Mouse (Mus musculus) heart, embryonic 15.5 days (tissue): ENCODE results near the gene Tenm4. TPM values are rescaled to one million over a fixed set of nuclear protein-coding genes. Genes with fewer than 3 reads are reported as not detected.

Source experiments
- ATAC-seq: fragments of 200-750 bp; cut with Nextera tagmentation; replicated peaks from 2 replicates; pipeline ENCODE4 v1.8.0; 2017; ENCODE audit warnings: low read depth, moderate TSS enrichment; ENCODE audit not compliant: insufficient number of reproducible peaks, insufficient read depth, low FRiP score
- H3K27ac ChIP-seq: fragments of 300-500 bp; sonication (generic); 2 replicates; pipeline ENCODE4 v1.5.1; 2015; ENCODE audit warnings: mild to moderate bottlenecking, inconsistent platforms
- H3K27me3 ChIP-seq: fragments of 300-500 bp; sonication (generic); 2 replicates; pipeline ENCODE4 v1.6.1; 2015; ENCODE audit warnings: inconsistent platforms
- H3K36me3 ChIP-seq: fragments of 300-500 bp; sonication (generic); 2 replicates; pipeline ENCODE4 v1.6.1; 2015; ENCODE audit warnings: mild to moderate bottlenecking, inconsistent platforms
- H3K4me1 ChIP-seq: fragments of 300-500 bp; sonication (generic); replicated peaks from 2 replicates; pipeline ENCODE4 v1.6.1; 2015; ENCODE audit warnings: inconsistent platforms
- H3K4me2 ChIP-seq: fragments of 300-500 bp; sonication (generic); 2 replicates; pipeline ENCODE4 v1.6.1; 2015; ENCODE audit warnings: inconsistent platforms, mild to moderate bottlenecking, moderate library complexity
- H3K4me3 ChIP-seq: fragments of 300-500 bp; sonication (generic); 2 replicates; pipeline ENCODE4 v1.5.1; 2015; ENCODE audit warnings: mild to moderate bottlenecking, inconsistent platforms
- H3K9ac ChIP-seq: fragments of 300-500 bp; sonication (generic); 2 replicates; pipeline ENCODE4 v1.6.1; 2015; ENCODE audit warnings: mild to moderate bottlenecking, inconsistent platforms
- H3K9me3 ChIP-seq: fragments of 300-500 bp; sonication (generic); replicated peaks from 2 replicates; pipeline ENCODE4 v1.6.1; 2016; ENCODE audit warnings: inconsistent platforms
- WGBS: fragments of 180-500 bp; shearing (Covaris S2); methylation state at CpG from one replicate; pipeline ENCODE4 v1.1.7; 2015; ENCODE audit warnings: mixed read lengths; 5-methylcytosine and 5-hydroxymethylcytosine counted together
- polyA plus RNA-seq: library from polyadenylated mRNA; unstranded; fragments of >200 nt; fragmentation: Nextera tagmentation; extraction: Ambion mirVana; gene quantifications from 2 replicates; pipeline ENCODE4 v1.2.1, GENCODE M21; 2015

The Tenm4 gene
- polyA plus RNA-seq, 1 experiment from 2014 or later: 7.9 TPM

DNA sequence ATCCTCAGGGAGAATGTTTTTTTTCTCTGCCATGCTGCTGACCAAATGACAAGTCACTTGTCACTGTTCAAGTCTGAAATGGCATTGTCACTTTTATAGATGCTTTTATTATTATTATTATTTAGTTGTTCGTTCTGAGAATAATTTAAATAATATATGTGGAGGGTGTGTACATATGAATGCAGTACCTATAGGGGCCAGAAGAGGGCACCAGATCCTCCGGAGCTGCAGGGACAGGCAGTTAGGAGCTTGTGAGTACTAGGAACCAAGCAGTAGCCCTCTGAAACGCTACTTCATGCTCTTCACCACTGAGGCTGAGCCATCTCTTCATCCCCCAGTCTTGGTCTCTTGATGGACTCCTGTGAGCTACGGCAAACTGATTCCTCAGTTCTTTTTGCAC is 598.7 kb downstream of the Tenm4 start:
- no peak overlapping the region for H3K4me2 ChIP-seq
- ATAC-seq: no peak
- WGBS: 65% methylated on average over 4 of the region's 4 CpGs
- H3K9me3 ChIP-seq: no peaks in the 10 kb centered on the region
- H3K36me3 ChIP-seq: no peaks in the 10 kb centered on the region
- no peaks in the 10 kb centered on the region for H3K27me3 ChIP-seq
- H3K27ac ChIP-seq: no peak overlapping the region
- no peak overlapping the region for H3K9ac ChIP-seq
- peaks cover 14% of the 10 kb centered on the region for H3K4me1 ChIP-seq
- no peak overlapping the region for H3K4me3 ChIP-seq

DNA sequence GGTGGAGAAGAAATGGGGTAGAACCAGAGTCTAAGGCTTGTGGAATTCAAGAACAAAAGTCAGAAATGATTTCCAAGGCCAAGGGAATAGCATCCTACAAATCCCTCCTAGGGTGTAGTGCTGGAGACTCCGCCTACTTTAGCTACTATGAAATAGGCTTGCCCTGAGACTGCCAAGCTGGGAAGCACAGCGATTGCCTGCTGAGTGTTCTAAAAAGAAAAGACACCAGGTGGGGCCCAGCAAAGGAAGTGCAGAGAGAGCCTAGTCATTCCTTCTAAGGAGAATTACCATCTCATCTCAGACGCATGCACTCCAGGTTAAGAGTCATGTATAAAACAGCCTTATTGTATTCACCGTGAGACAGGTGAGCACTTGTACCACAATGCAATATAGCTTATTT is 601.9 kb downstream of the Tenm4 start:
- no peak overlapping the region for H3K4me2 ChIP-seq
- H3K9ac ChIP-seq: no peak overlapping the region
- ATAC-seq: no peak
- H3K4me1 ChIP-seq: peaks cover 8% of the 10 kb centered on the region
- no peak overlapping the region for H3K4me3 ChIP-seq
- H3K27ac ChIP-seq: no peak overlapping the region
- H3K9me3 ChIP-seq: peaks cover 8% of the 10 kb centered on the region; the same call in 1 of the 2 replicates
- H3K36me3 ChIP-seq: no peaks in the 10 kb centered on the region
- WGBS: 67% methylated on average over 4 of the region's 4 CpGs
- H3K27me3 ChIP-seq: no peaks in the 10 kb centered on the region

DNA sequence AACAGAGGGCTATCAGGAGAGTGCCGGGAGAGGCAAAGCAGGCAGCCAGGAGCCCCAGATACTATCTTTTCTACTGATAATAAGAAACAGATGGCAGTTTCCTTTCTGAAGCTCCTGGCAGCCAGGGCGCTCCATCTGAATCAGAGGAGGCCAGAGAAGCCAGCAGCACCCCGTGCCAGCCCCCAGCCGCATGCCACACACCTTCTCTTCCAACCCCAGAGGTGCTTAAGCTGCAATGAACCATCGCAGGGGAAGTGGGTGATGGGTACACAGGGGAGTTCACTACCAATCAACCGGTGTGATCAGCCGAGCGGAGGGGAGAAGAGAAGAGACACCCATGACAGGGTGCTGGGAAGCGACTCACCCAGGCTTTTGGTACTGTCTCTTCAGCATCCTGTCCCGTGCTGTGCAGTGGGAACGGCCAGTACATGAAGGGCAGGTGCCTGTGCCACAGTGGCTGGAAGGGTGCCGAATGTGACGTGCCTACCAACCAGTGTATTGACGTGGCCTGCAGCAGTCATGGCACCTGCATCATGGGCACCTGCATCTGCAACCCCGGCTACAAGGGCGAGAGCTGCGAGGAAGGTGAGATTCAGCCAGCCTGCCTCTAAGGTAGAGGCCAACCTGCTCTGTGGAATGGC is 602.7 kb downstream of the Tenm4 start:
- no peak overlapping the region for H3K27ac ChIP-seq
- 67% methylated on average over 17 of the region's 17 CpGs for WGBS
- no peak overlapping the region for H3K9ac ChIP-seq
- H3K27me3 ChIP-seq: no peaks in the 10 kb centered on the region
- H3K9me3 ChIP-seq: peaks cover 8% of the 10 kb centered on the region; the same call in 1 of the 2 replicates
- H3K4me1 ChIP-seq: peaks cover 8% of the 10 kb centered on the region
- H3K4me2 ChIP-seq: no peak overlapping the region
- no peak for ATAC-seq
- no peaks in the 10 kb centered on the region for H3K36me3 ChIP-seq
- no peak overlapping the region for H3K4me3 ChIP-seq

DNA sequence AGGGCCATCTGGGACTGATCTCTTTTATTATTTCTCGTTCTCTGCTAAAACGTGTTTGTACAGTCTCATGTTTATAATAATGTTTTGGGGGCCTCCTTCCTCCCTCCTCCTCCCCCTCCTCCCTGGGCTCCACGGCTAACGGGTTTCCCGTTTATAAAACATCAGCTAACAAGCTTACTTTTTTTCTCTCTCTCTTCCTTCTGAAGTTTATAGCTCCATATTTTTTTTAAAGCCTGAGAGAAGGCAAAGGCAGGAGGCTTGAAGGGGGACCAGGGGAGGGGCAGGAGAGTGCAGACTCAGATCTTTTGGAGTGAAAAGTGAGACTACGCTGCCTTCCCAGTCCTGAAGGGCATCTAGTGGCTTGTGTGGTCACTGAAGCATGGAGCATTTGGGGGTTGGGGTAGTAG is 604.0 kb downstream of the Tenm4 start:
- no peak overlapping the region for H3K4me3 ChIP-seq
- H3K36me3 ChIP-seq: no peaks in the 10 kb centered on the region
- H3K9me3 ChIP-seq: peaks cover 8% of the 10 kb centered on the region; the same call in 1 of the 2 replicates
- 61% methylated on average over 6 of the region's 6 CpGs for WGBS
- H3K9ac ChIP-seq: no peak overlapping the region
- H3K27ac ChIP-seq: peak overlapping the region; percentile 41
- H3K27me3 ChIP-seq: no peaks in the 10 kb centered on the region
- H3K4me1 ChIP-seq: peaks cover 8% of the 10 kb centered on the region
- H3K4me2 ChIP-seq: no peak overlapping the region
- no peak for ATAC-seq

DNA sequence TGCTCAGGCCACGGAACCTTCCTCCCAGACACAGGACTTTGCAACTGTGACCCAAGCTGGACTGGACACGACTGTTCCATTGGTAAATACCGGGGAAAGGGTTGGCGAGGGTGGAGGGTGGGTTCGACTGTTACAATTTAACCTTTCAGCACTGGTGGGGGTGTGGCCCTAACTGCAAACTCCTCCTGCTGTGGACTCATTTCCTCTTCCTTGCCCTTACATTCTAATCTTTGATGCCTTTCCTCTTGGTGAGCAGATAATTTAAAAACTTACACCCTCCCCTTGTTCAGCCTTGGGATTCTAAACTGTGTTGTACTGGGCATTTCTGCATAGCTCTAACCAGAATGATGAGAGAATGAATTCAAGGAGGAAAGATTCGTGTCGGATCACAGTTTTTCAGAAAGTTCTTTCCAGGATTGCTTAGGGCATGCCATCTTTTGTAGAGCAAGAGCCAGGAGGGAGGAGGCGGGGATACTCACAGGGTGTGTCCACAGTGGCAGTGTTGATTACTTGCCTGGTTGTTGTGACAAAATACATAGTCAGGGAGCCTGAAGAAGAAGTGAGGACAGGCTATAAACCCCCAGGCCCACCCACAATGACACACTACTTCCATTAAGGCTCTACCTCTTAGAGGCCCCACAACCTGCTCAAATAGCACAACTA is 607.0 kb downstream of the Tenm4 start:
- no peaks in the 10 kb centered on the region for H3K27me3 ChIP-seq
- peaks cover 8% of the 10 kb centered on the region; the same call in 1 of the 2 replicates for H3K9me3 ChIP-seq
- H3K27ac ChIP-seq: no peak overlapping the region
- H3K4me3 ChIP-seq: no peak overlapping the region
- H3K4me2 ChIP-seq: no peak overlapping the region
- WGBS: 76% methylated on average over 8 of the region's 8 CpGs
- no peak for ATAC-seq
- H3K4me1 ChIP-seq: peaks cover 8% of the 10 kb centered on the region
- H3K9ac ChIP-seq: no peak overlapping the region
- H3K36me3 ChIP-seq: no peaks in the 10 kb centered on the region

DNA sequence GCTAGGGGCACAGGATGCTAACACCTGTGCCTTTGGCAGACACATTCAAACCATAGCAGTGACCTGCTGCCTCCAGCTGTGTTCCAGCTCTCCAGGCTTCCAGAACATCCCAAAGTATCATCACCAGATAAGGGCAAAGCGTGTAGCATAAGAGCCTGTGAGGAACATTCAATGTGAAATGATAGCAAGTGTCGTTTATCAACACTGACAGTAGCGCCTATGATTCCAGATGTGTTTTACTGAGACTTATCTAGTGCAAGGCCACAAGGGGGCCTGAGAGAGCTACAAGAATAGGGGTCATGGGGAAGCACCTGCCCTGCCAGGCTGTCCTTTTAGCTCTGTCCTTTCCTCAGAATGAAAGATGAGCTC is 607.5 kb downstream of the Tenm4 start:
- peaks cover 8% of the 10 kb centered on the region; the same call in 1 of the 2 replicates for H3K9me3 ChIP-seq
- no peak overlapping the region for H3K9ac ChIP-seq
- no peak overlapping the region for H3K27ac ChIP-seq
- no peak for ATAC-seq
- no peaks in the 10 kb centered on the region for H3K27me3 ChIP-seq
- WGBS: 41% methylated on average over 3 of the region's 3 CpGs
- H3K4me1 ChIP-seq: peaks cover 7% of the 10 kb centered on the region
- no peak overlapping the region for H3K4me2 ChIP-seq
- H3K36me3 ChIP-seq: no peaks in the 10 kb centered on the region
- H3K4me3 ChIP-seq: no peak overlapping the region

DNA sequence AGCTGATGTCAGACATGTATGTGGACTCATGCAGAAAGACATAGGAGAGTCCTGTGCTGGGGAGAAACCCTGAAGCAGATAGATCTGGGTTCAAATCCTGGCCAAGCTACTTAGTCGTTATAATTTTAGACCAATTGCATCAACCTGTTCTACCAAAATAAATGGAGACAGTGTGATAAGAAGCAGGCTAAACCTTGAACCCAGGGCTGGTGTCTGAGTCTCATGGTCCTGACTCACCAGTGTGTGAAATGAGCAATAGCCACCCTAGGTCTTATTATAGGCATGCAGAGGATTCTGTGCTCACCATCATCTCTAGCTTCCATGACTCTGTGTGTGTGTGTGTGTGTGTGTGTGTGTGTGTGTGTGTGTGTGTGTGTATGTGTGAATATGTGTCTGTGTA is 609.5 kb downstream of the Tenm4 start:
- Histone ChIP-seq H3K9ac (no peak overlapping the region), H3K27ac (no peak overlapping the region), H3K9me3 (peaks cover 8% of the 10 kb centered on the region; the same call in 1 of the 2 replicates), H3K4me2 (no peak overlapping the region), H3K4me1 (no peaks in the 10 kb centered on the region), H3K27me3 (no peaks in the 10 kb centered on the region), H3K36me3 (no peaks in the 10 kb centered on the region), H3K4me3 (no peak overlapping the region)
- WGBS: 74% methylated on average over 1 of the region's 1 CpGs
- ATAC-seq: no peak

DNA sequence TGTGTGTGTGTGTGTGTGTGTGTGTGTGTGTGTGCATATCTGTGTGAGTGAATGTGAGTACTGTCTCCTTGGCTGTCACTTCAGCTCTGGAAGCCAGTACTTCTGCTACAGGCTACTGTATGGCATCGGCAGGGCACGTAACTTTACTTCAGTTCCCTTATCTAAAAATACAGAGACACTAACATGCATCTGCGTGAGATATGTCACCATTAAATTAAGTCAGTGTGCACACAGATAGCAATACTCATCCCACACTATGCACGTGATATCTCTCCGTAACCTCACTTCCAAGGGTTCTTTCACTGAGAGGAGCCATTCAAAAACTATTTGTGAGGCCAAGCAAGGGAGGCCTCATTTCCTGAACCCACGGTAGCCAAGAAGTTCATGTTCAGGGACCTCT is 610.0 kb downstream of the Tenm4 start:
- Histone ChIP-seq H3K9me3 (peaks cover 8% of the 10 kb centered on the region; the same call in 1 of the 2 replicates), H3K27me3 (no peaks in the 10 kb centered on the region), H3K36me3 (no peaks in the 10 kb centered on the region), H3K27ac (no peak overlapping the region), H3K4me3 (no peak overlapping the region), H3K4me1 (no peaks in the 10 kb centered on the region), H3K9ac (no peak overlapping the region), H3K4me2 (no peak overlapping the region)
- 56% methylated on average over 6 of the region's 6 CpGs for WGBS
- no peak for ATAC-seq

DNA sequence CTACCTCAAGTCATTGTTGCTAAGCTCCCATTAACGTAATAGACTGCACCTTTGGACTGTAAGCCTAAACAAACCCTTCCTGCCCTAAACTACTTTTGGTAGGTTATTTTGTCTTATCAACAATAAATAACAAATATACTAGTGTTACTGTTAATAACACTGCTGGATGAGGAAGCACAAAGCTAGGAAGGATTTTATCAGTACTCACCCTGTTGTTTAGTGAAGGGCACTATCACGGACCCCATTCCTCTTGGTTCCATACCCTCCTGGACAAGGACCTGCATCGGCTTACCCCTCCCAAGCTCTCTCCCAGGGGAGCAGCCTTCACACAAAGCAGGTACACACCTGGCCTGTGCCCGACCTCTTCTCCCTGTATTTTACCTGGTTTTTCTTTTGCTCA is 611.6 kb downstream of the Tenm4 start:
- no peak overlapping the region for H3K4me3 ChIP-seq
- WGBS: 85% methylated on average over 4 of the region's 4 CpGs
- H3K36me3 ChIP-seq: no peaks in the 10 kb centered on the region
- H3K4me1 ChIP-seq: no peaks in the 10 kb centered on the region
- H3K27me3 ChIP-seq: no peaks in the 10 kb centered on the region
- no peak overlapping the region for H3K9ac ChIP-seq
- H3K9me3 ChIP-seq: no peaks in the 10 kb centered on the region
- no peak overlapping the region for H3K27ac ChIP-seq
- no peak overlapping the region for H3K4me2 ChIP-seq
- ATAC-seq: no peak

DNA sequence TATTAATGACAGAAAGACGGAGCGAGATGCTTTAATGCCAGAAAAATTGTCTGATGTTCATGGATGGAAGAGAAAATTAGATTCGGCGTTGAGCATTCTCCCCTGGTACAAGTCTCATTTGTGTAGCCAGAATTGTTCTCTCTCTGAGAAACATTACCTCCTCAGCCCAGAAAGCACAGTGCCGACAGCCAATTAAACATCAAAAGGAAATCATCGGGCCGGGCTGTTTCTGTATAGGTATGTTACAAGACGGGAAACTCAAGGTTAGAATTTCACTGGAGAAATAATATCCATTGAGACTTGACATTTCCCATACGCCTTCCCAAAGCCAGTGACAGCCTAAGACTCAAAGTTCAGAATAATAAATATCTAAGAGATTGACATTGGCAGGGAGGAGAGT is 614.8 kb downstream of the Tenm4 start:
- no peak overlapping the region for H3K9ac ChIP-seq
- no peak for ATAC-seq
- no peaks in the 10 kb centered on the region for H3K9me3 ChIP-seq
- no peak overlapping the region for H3K4me2 ChIP-seq
- H3K27ac ChIP-seq: no peak overlapping the region
- no peaks in the 10 kb centered on the region for H3K4me1 ChIP-seq
- 0 out of 2 replicates have a peak, but pooled peaks cover 12% of the 10 kb centered on the region for H3K27me3 ChIP-seq
- H3K36me3 ChIP-seq: no peaks in the 10 kb centered on the region
- no peak overlapping the region for H3K4me3 ChIP-seq
- 56% methylated on average over 9 of the region's 9 CpGs for WGBS

DNA sequence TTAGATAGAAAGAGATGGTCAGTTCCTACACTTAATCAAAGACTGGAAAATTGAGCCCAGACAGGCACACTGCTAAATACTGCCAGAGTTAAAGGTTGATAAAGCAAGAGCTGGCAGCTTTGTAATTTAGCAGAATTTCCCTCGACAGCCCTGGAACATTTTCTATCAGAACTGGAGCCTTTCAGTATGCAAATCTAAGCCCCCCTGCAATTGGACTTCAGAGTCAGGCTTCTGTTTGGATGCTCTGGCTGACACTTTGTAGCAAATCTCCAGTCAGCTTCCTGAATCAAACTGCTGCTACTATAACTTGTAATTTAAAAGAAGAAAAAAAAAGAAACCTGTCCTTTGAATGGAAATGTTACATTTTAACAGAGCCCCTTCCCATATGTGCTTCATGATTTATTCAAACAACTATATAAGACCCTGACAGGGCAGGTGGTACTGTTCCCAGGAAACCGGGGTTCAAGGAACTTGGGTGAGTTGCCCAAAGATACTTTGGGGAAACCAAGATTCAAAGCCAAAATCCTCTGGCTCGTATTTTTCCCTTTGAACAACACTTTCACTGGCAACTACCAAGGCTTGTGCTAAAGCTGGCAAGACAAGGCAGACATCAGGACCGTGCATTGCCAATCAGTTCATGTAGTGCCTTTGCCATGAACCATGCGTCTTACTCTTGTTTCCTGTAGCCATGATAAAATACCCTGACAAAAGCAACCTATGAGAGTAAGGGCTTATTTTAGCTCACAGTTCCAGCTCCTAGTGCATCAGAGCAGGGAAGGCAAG is 615.4 kb downstream of the Tenm4 start:
- 76% methylated on average over 5 of the region's 5 CpGs for WGBS
- no peak for ATAC-seq
- no peak overlapping the region for H3K4me2 ChIP-seq
- 0 out of 2 replicates have a peak, but pooled peaks cover 12% of the 10 kb centered on the region for H3K27me3 ChIP-seq
- H3K27ac ChIP-seq: no peak overlapping the region
- H3K36me3 ChIP-seq: no peaks in the 10 kb centered on the region
- no peak overlapping the region for H3K4me3 ChIP-seq
- no peaks in the 10 kb centered on the region for H3K9me3 ChIP-seq
- no peaks in the 10 kb centered on the region for H3K4me1 ChIP-seq
- H3K9ac ChIP-seq: no peak overlapping the region
